Mouse (Mus musculus) limb, embryonic 14.5 days (tissue): ENCODE measurements around the gene Dusp3. TPM values are rescaled to one million over a fixed set of nuclear protein-coding genes. Genes with fewer than 3 reads are reported as not detected.

ENCODE experiments used
- ATAC-seq: fragments of 200-750 bp; cut with Nextera tagmentation; 2 replicates; pipeline ENCODE4 v1.8.0; 2017; ENCODE audit warnings: low read depth, moderate number of reproducible peaks, moderate TSS enrichment; ENCODE audit not compliant: low FRiP score
- DNase-seq: peaks from one replicate; pipeline ENCODE4 v3.0.0-alpha.2; 2015; ENCODE audit warnings: low spot score
- H3K27ac ChIP-seq: fragments of 300-500 bp; sonication (generic); replicated peaks from 2 replicates; pipeline ENCODE4 v1.5.1; 2014; ENCODE audit warnings: low read depth, mild to moderate bottlenecking, low read length, moderate library complexity, mixed read lengths
- H3K27me3 ChIP-seq: fragments of 300-500 bp; sonication (generic); 2 replicates; pipeline ENCODE4 v1.6.1; 2014; ENCODE audit warnings: low read length, mixed read lengths; ENCODE audit not compliant: control insufficient read depth, insufficient read depth
- H3K36me3 ChIP-seq: fragments of 300-500 bp; sonication (generic); 2 replicates; pipeline ENCODE4 v1.6.1; 2014; ENCODE audit warnings: mild to moderate bottlenecking, low read length, moderate library complexity, mixed read lengths; ENCODE audit not compliant: control insufficient read depth, insufficient read depth
- H3K4me1 ChIP-seq: fragments of 300-500 bp; sonication (generic); 2 replicates; pipeline ENCODE4 v1.6.1; 2014; ENCODE audit warnings: antibody characterized with exemption, low read length, mixed read lengths; ENCODE audit not compliant: control insufficient read depth, insufficient read depth
- H3K4me2 ChIP-seq: fragments of 300-500 bp; sonication (generic); replicated peaks from 2 replicates; pipeline ENCODE4 v1.6.1; 2014; ENCODE audit warnings: low read depth, mild to moderate bottlenecking, low read length, moderate library complexity; ENCODE audit not compliant: severe bottlenecking
- H3K4me3 ChIP-seq: fragments of 300-500 bp; sonication (generic); replicated peaks from 2 replicates; pipeline ENCODE4 v1.5.1; 2014; ENCODE audit warnings: low read length
- H3K9ac ChIP-seq: fragments of 300-500 bp; sonication (generic); 2 replicates; pipeline ENCODE4 v1.6.1; 2014; ENCODE audit warnings: mild to moderate bottlenecking, low read depth, low read length, moderate library complexity; ENCODE audit not compliant: severe bottlenecking
- H3K9me3 ChIP-seq: fragments of 300-500 bp; sonication (generic); 2 replicates; pipeline ENCODE4 v1.6.1; 2016; ENCODE audit warnings: low read length; ENCODE audit not compliant: control insufficient read depth
- POLR2A ChIP-seq: fragments of 200-500 bp; IDR thresholded peaks from 2 replicates; pipeline ENCODE4 v1.8.0; 2012; ENCODE audit warnings: inconsistent platforms, mild to moderate bottlenecking, moderate library complexity, borderline replicate concordance; ENCODE audit not compliant: insufficient read depth, insufficient read length; ENCODE audit errors: extremely low read depth
- WGBS: fragments of 180-500 bp; shearing (Covaris S2); extraction: QIAGEN DNeasy Blood & Tissue Kit; methylation state at CpG from one replicate; pipeline ENCODE4 v1.1.7; 2014; 5-methylcytosine and 5-hydroxymethylcytosine counted together
- polyA plus RNA-seq, 2 experiments: library from polyadenylated mRNA; depleted of rRNA in 1 of 2; stranded (reverse) in 1 of 2; unstranded in 1 of 2; fragments of >200 nt; fragmentation: Nextera tagmentation in 1 of 2; extraction: Ambion mirVana in 1 of 2; gene quantifications; 2 replicates each; pipeline versions ENCODE4 v1.2.1 to v1.2.3; 2012 to 2014

Dusp3 gene
- polyA plus RNA-seq, 2 experiments, result 20.1 to 23.6 TPM

- no peak for TF ChIP-seq POLR2A
- DNase-seq, result no peak
- Histone ChIP-seq H3K9me3 (no peaks in the 10 kb centered on the region), H3K9ac (no peak overlapping the region), H3K27me3 (no peaks in the 10 kb centered on the region), H3K36me3 (0 out of 2 replicates have a peak, but pooled peaks cover 3% of the 10 kb centered on the region), H3K27ac (no peak overlapping the region), H3K4me1 (peaks cover 9% of the 10 kb centered on the region; the same call in 1 of the 2 replicates), H3K4me3 (no peak overlapping the region), H3K4me2 (no peak overlapping the region)
- WGBS, result 92% methylated on average over 7 of the region's 7 CpGs
- no peak for ATAC-seq
Observed at GRCm38 (mm10) chr11:101976949-101977348, 9.9 kb downstream of the Dusp3 start.

GRCm38 (mm10) chr11:101974923-101975322, 11.9 kb downstream of the Dusp3 start:
- Histone ChIP-seq H3K9ac (no peak overlapping the region), H3K9me3 (no peaks in the 10 kb centered on the region), H3K27ac (no peak overlapping the region), H3K4me2 (no peak overlapping the region), H3K4me3 (no peak overlapping the region), H3K36me3 (0 out of 2 replicates have a peak, but pooled peaks cover 3% of the 10 kb centered on the region), H3K4me1 (peaks cover 9% of the 10 kb centered on the region; the same call in 1 of the 2 replicates), H3K27me3 (no peaks in the 10 kb centered on the region)
- no peak for ATAC-seq
- no peak for DNase-seq
- WGBS, result 54% methylated on average over 9 of the region's 9 CpGs
- no peak for TF ChIP-seq POLR2A

GRCm38 (mm10) chr11:101974181-101974580, 12.6 kb downstream of the Dusp3 start:
- no peak overlapping the region for H3K27ac ChIP-seq
- peaks cover 9% of the 10 kb centered on the region; the same call in 1 of the 2 replicates for H3K4me1 ChIP-seq
- TF ChIP-seq POLR2A, result no peak
- no peaks in the 10 kb centered on the region for H3K9me3 ChIP-seq
- 28% methylated on average over 6 of the region's 6 CpGs for whole genome bisulfite sequencing
- no peak overlapping the region for H3K4me3 ChIP-seq
- H3K36me3 ChIP-seq, result 0 out of 2 replicates have a peak, but pooled peaks cover 2% of the 10 kb centered on the region
- ATAC-seq, result no peak
- no peaks in the 10 kb centered on the region for H3K27me3 ChIP-seq
- DNase-seq, result no peak
- no peak overlapping the region for H3K4me2 ChIP-seq
- no peak overlapping the region for H3K9ac ChIP-seq

- TF ChIP-seq POLR2A, result no peak
- Histone ChIP-seq H3K4me2 (0 out of 2 replicates have a peak overlapping the region, but pooled peaks have one; percentile 14), H3K27me3 (no peaks in the 10 kb centered on the region), H3K9me3 (no peaks in the 10 kb centered on the region), H3K4me1 (peaks cover 9% of the 10 kb centered on the region; the same call in 1 of the 2 replicates), H3K4me3 (no peak overlapping the region), H3K27ac (no peak overlapping the region), H3K36me3 (no peaks in the 10 kb centered on the region), H3K9ac (no peak overlapping the region)
- ATAC-seq (no peak), DNase-seq (no peak)
- 27% methylated on average over 9 of the region's 9 CpGs for WGBS
Observed at GRCm38 (mm10) chr11:101973496-101973895, 13.3 kb downstream of the Dusp3 start.

- H3K27me3 ChIP-seq, result 0 out of 2 replicates have a peak, but pooled peaks cover 2% of the 10 kb centered on the region
- H3K27ac ChIP-seq, result no peak overlapping the region
- WGBS, result 83% methylated on average over 5 of the region's 5 CpGs
- ATAC-seq (no peak), DNase-seq (no peak)
- no peak overlapping the region for H3K9ac ChIP-seq
- no peaks in the 10 kb centered on the region for H3K36me3 ChIP-seq
- no peak overlapping the region for H3K4me2 ChIP-seq
- TF ChIP-seq POLR2A, result no peak
- H3K9me3 ChIP-seq, result no peaks in the 10 kb centered on the region
- peaks cover 9% of the 10 kb centered on the region; the same call in 1 of the 2 replicates for H3K4me1 ChIP-seq
- no peak overlapping the region for H3K4me3 ChIP-seq
Observed at GRCm38 (mm10) chr11:101972651-101973050, 14.2 kb downstream of the Dusp3 start.

- Histone ChIP-seq H3K27me3 (0 out of 2 replicates have a peak, but pooled peaks cover 5% of the 10 kb centered on the region), H3K4me1 (peaks cover 9% of the 10 kb centered on the region; the same call in 1 of the 2 replicates), H3K36me3 (no peaks in the 10 kb centered on the region), H3K4me3 (no peak overlapping the region), H3K9ac (no peak overlapping the region), H3K4me2 (no peak overlapping the region), H3K27ac (no peak overlapping the region), H3K9me3 (no peaks in the 10 kb centered on the region)
- ATAC-seq (no peak), DNase-seq (no peak)
- no peak for TF ChIP-seq POLR2A
- 69% methylated on average over 3 of the region's 3 CpGs for WGBS
Observed at GRCm38 (mm10) chr11:101972097-101972496, 14.7 kb downstream of the Dusp3 start.
